Mouse (Mus musculus) intestine, postnatal 0 days (tissue): ENCODE data around the gene Mmp19. TPM values are rescaled to one million over a fixed set of nuclear protein-coding genes. Genes with fewer than 3 reads are reported as not detected.

Experiments
- ATAC-seq: fragments of 200-750 bp; cut with Nextera tagmentation; 2 replicates; pipeline ENCODE4 v1.8.0; 2017; ENCODE audit warnings: mild to moderate bottlenecking, moderate TSS enrichment, moderate library complexity
- H3K27ac ChIP-seq: fragments of 300-500 bp; sonication (generic); 2 replicates; pipeline ENCODE4 v1.5.1; 2014; ENCODE audit warnings: mild to moderate bottlenecking, low read depth, low read length, moderate library complexity
- H3K27me3 ChIP-seq: fragments of 300-500 bp; sonication (generic); replicated peaks from 2 replicates; pipeline ENCODE4 v1.6.1; 2014; ENCODE audit warnings: low read length, mixed read lengths; ENCODE audit not compliant: control insufficient read depth, insufficient read depth
- H3K36me3 ChIP-seq: fragments of 300-500 bp; sonication (generic); 2 replicates; pipeline ENCODE4 v1.6.1; 2014; ENCODE audit warnings: mild to moderate bottlenecking, moderate library complexity; ENCODE audit not compliant: control insufficient read depth, insufficient read depth
- H3K4me1 ChIP-seq: fragments of 300-500 bp; sonication (generic); replicated peaks from 2 replicates; pipeline ENCODE4 v1.6.1; 2014; ENCODE audit warnings: antibody characterized with exemption, low read length, mixed read lengths; ENCODE audit not compliant: control insufficient read depth, insufficient read depth
- H3K4me2 ChIP-seq: fragments of 300-500 bp; sonication (generic); replicated peaks from 2 replicates; pipeline ENCODE4 v1.6.1; 2014; ENCODE audit warnings: low read depth, mild to moderate bottlenecking, moderate library complexity
- H3K4me3 ChIP-seq: fragments of 300-500 bp; sonication (generic); 2 replicates; pipeline ENCODE4 v1.5.1; 2014; ENCODE audit warnings: low read depth, low read length
- H3K9ac ChIP-seq: fragments of 300-500 bp; sonication (generic); 2 replicates; pipeline ENCODE4 v1.6.1; 2014; ENCODE audit warnings: mild to moderate bottlenecking, low read depth, low read length
- H3K9me3 ChIP-seq: fragments of 300-500 bp; sonication (generic); 2 replicates; pipeline ENCODE4 v1.6.1; 2016; ENCODE audit warnings: mixed run types; ENCODE audit not compliant: control insufficient read depth
- CTCF ChIP-seq: sonication (generic); IDR thresholded peaks from 2 replicates; pipeline ENCODE4 v1.5.1; 2016; ENCODE audit warnings: low read depth, mild to moderate bottlenecking, control low read depth, antibody characterized with exemption, moderate library complexity
- WGBS: fragments of 180-500 bp; shearing (Covaris S2); extraction: QIAGEN DNeasy Blood & Tissue Kit; methylation state at CpG from one replicate; pipeline ENCODE4 v1.1.7; 2014; 5-methylcytosine and 5-hydroxymethylcytosine counted together
- polyA plus RNA-seq: library from polyadenylated mRNA; unstranded; fragments of >200 nt; fragmentation: Nextera tagmentation; extraction: Ambion mirVana; gene quantifications from 2 replicates; pipeline ENCODE4 v1.2.1, GENCODE M21; 2015

The Mmp19 gene
- polyA plus RNA-seq, 1 experiment from 2014 or later, result 1.4 TPM

- peak within 1 kb of the TSS; percentile 78 for H3K9ac ChIP-seq
- H3K27me3 ChIP-seq, result no peaks in the 10 kb centered on the region
- no peak for TF ChIP-seq CTCF
- no peaks in the 10 kb centered on the region for H3K9me3 ChIP-seq
- ATAC-seq, result no peak
- peaks cover 28% of the 10 kb centered on the region for H3K36me3 ChIP-seq
- H3K27ac ChIP-seq, result peak within 1 kb of the TSS; percentile 95
- H3K4me3 ChIP-seq, result peak within 1 kb of the TSS; percentile 81
- WGBS, result 2% methylated on average over 14 of the region's 14 CpGs
- H3K4me2 ChIP-seq, result peak within 1 kb of the TSS; percentile 97
- H3K4me1 ChIP-seq, result peaks cover 16% of the 10 kb centered on the region; the same call in 1 of the 2 replicates
Measured at GRCm38 (mm10) chr10:128803771-128804270, 13.1 kb downstream of the Mmp19 start, which contains the start of gene Dnajc14. Dnajc14 (plus strand) TSS chr10:128804062.

GRCm38 (mm10) chr10:128804271-128805091 is 13.8 kb downstream of the Mmp19 start, which contains the start of gene Tmem198b:
Tmem198b (minus strand) TSS chr10:128804370.
- ATAC-seq, result peak; percentile 26

GRCm38 (mm10) chr10:128805092-128806000 is 14.6 kb downstream of the Mmp19 start:
- H3K4me2 ChIP-seq, result peak overlapping the region; percentile 97
- peak overlapping the region; percentile 78 for H3K9ac ChIP-seq
- WGBS, result under 1% methylated on average over 60 of the region's 70 CpGs
- peaks cover 16% of the 10 kb centered on the region; the same call in 1 of the 2 replicates for H3K4me1 ChIP-seq
- peak overlapping the region; percentile 95 for H3K27ac ChIP-seq
- H3K4me3 ChIP-seq, result peak overlapping the region; percentile 81
- TF ChIP-seq CTCF, result peak; percentile 57
- ATAC-seq, result peak; percentile 96
- peaks cover 28% of the 10 kb centered on the region for H3K36me3 ChIP-seq
- H3K27me3 ChIP-seq, result no peaks in the 10 kb centered on the region
- H3K9me3 ChIP-seq, result no peaks in the 10 kb centered on the region

More at GRCm38 (mm10) chr10:128804271-128805091, 13.8 kb downstream of the Mmp19 start, which contains the start of gene Tmem198b:
- Histone ChIP-seq H3K4me1 (peaks cover 16% of the 10 kb centered on the region; the same call in 1 of the 2 replicates), H3K9ac (peak within 1 kb of the TSS; percentile 78), H3K9me3 (no peaks in the 10 kb centered on the region), H3K4me3 (peak within 1 kb of the TSS; percentile 81), H3K36me3 (peaks cover 29% of the 10 kb centered on the region), H3K27me3 (no peaks in the 10 kb centered on the region), H3K27ac (peak within 1 kb of the TSS; percentile 95), H3K4me2 (peak within 1 kb of the TSS; percentile 97)
- under 1% methylated on average over 27 of the region's 28 CpGs for WGBS
- no peak for TF ChIP-seq CTCF

GRCm38 (mm10) chr10:128806086-128806485 is 15.4 kb downstream of the Mmp19 start:
- H3K27ac ChIP-seq, result no peak overlapping the region
- peaks cover 16% of the 10 kb centered on the region; the same call in 1 of the 2 replicates for H3K4me1 ChIP-seq
- WGBS, result 40% methylated on average over 6 of the region's 6 CpGs

GRCm38 (mm10) chr10:128807018-128807417 is 16.3 kb downstream of the Mmp19 start:
- Histone ChIP-seq H3K9ac (peak overlapping the region; percentile 78; the same call in 1 of the 2 replicates), H3K9me3 (no peaks in the 10 kb centered on the region), H3K4me2 (peak overlapping the region; percentile 97), H3K36me3 (peaks cover 19% of the 10 kb centered on the region; the same call in 1 of the 2 replicates), H3K27ac (no peak overlapping the region), H3K4me3 (peak overlapping the region; percentile 5; the same call in 1 of the 2 replicates), H3K27me3 (no peaks in the 10 kb centered on the region), H3K4me1 (peaks cover 16% of the 10 kb centered on the region; the same call in 1 of the 2 replicates)
- no peak for TF ChIP-seq CTCF
- 84% methylated on average over 8 of the region's 8 CpGs for WGBS
- ATAC-seq, result no peak

More at GRCm38 (mm10) chr10:128806086-128806485, 15.4 kb downstream of the Mmp19 start:
- TF ChIP-seq CTCF, result no peak
- H3K4me2 ChIP-seq, result peak overlapping the region; percentile 97
- H3K27me3 ChIP-seq, result no peaks in the 10 kb centered on the region
- peak overlapping the region; percentile 81 for H3K4me3 ChIP-seq
- peak overlapping the region; percentile 78 for H3K9ac ChIP-seq
- H3K9me3 ChIP-seq, result no peaks in the 10 kb centered on the region
- no peak for ATAC-seq
- peaks cover 22% of the 10 kb centered on the region; the same call in 1 of the 2 replicates for H3K36me3 ChIP-seq
